Mouse (Mus musculus) gastrocnemius, adult 8-10 months (tissue): Measurements from ENCODE around the gene Chd4. TPM values are rescaled to one million over a fixed set of nuclear protein-coding genes. Genes with fewer than 3 reads are reported as not detected.

Experiments used
- DNase-seq, 2 experiments: peaks; one replicate each; pipeline ENCODE4 v3.0.0; 2022; ENCODE audit warnings: low spot score in 2 of 2
- total RNA-seq, 4 experiments: library from RNA; stranded (reverse); gene quantifications; 2 replicates each; pipeline ENCODE4 v1.2.4; 2022

Gene Chd4
- total RNA-seq, 4 experiments from 2014 or later = 72.6 to 77.3 (median 74.3) TPM

DNA sequence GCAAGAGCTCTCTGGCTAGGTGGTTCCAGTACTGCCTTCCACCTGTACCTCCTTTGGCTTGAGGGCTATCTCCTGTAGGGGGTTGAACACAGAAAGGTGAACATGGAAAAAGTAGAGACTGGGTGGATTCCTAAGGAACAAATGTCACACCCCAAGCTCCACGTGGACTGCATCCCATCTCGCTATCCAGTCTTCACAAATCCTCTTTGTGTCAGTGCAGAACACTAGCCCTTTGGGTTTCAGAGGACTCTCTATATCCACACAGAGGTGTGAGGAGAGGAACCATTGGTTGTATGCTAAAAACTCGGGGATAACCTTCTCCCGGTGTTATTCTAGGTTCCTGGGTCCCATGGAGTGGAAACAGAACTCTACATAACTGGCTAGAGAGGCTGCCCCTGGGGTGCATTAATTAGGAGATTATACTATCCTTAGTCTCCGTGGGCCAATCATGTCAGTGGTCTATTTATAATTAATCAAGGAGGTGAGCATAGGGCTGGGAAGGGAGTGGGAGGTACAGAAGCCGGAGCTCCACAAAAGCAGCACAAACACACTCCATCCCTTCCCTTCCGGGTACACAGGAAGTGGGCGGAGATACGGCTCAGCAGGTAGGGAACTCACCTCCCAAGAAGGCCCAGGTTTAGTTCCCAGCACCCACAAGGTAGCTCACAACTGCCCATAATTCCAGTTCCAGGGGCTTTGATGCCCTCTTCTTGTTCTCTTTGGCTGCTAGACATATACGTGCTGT is 5.3 kb upstream of the Chd4 start:
- DNase-seq = no peak

DNA sequence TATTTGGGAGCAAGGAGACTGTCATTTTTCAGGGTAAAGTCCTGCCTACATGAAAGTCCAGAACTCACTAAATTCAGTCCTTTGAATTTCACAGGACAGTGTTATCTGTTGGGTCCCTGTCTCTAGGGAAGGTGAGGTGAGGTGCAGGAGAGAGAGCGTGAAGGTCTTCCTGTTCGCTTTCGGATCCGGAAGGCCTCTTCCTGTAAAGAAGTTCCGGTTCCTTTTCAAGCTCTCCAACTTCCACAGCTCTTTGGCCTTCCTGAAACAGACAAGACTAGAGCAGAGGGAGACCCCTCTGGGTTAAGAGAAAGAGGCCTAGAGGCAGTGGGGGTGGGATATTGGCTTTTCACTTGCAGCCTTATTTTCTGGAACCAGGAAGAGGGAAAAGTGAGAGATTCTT is 3.4 kb upstream of the Chd4 start:
- DNase-seq = no peak

DNA sequence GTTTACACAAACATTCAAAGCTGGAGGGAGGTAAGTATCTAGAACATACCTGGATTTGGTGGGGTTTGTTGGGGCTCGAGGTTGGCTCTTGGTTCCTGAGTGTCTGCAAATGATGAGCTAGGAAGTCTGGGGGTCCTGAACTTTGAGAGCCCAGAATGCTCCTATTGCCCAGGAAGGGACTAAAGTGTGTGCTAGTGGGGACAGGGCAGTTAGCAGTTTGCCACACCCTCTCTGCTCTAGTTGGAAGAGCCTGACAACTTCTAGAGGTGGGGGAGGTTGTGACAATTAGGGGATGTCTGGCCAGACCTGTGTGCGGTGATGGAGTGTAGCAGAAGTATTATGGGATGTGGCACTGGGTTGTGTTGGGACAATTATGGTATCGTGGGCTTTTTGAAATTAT is 938 bp upstream of the Chd4 start:
- DNase-seq = no peak

DNA sequence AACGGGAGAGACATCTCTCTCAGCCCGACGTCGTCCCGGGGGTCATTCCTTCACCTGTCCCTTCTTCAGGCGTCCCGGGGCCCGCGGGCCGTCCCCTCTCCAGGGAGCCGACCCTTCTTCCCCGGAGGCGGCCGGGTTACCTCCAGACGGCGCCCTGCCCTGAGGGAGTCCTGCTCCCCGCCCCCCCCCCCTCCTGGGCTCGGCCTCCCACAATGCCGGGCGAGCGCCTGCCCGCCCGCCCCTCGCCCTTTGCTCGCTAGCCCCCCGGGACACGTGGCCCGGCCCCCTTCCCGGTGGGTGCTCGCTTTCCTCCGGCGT is 457 bp downstream of the Chd4 start:
- DNase-seq = no peak

DNA sequence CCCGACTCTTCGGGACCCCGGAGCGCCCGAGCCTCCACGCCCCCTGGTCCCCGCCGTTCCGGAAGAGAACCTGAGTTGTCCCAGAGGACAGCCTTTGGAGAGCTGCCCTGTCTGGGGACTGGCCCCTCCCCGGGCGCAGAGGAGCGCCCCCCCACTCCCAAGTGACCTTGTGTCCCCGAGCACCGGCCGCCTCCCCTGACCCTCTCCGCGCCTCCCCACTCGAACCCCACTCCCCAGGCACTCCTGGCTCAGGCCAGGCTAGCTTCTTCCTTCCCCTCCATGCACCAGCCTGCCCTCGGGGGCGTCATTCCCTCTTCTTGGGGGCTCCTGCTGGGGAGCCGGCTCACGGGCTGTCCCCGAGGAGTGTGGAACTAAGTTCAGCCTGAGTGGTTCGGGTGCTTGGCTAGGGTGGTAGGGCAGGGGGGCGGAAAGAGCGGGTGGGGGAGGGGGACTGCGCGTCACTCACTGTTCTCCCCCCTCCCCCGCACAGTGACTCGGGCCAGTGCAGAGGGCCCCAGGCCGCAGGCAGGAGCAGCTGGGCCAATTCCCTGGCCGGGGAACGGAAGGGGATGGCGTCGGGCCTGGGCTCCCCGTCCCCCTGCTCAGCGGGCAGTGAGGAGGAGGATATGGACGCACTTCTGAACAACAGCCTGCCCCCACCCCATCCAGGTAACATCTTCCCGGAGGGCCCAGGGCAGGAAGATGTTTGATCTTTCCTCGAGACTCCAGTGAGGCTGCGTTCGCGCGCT is 990 bp downstream of the Chd4 start:
- DNase-seq = peak; percentile 61 to 63

DNA sequence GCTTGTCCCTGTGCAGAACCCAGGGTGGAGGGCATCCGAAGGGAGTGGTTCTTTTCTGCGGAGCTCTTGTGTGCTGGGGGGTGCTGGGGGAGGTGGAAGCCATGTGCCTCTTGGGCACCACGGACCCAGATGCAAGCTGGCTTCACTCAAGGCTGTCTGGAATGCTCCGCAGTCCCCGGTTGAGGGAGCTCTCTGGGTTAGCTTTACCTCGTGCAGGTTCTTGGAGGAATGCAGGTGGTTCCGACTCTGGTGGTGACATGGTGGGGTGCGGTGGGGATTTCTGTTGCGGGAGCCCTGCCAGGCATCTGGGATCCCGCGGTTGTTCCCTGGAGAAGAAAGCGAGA is 1.5 kb downstream of the Chd4 start:
- no peak for DNase-seq

DNA sequence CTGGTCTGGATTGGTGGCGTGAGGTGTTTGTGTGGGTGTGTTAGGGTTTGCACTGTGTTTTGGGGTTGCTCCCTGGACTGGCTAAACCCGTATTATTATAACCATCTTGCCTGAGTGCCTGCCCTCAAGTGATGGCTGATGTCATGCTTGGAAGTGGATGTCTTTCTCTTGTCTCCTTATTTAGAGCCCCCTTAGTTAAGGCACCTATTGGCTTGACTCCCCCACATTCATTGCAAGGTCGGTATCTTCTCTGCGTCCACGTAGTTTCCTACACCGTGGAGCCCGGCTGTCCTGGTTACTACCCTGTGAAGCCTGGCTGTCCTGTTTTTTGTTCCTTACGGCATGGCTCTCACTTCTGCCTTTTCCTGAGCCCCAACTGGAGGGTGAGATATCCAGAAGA is 2.2 kb downstream of the Chd4 start:
- no peak for DNase-seq

DNA sequence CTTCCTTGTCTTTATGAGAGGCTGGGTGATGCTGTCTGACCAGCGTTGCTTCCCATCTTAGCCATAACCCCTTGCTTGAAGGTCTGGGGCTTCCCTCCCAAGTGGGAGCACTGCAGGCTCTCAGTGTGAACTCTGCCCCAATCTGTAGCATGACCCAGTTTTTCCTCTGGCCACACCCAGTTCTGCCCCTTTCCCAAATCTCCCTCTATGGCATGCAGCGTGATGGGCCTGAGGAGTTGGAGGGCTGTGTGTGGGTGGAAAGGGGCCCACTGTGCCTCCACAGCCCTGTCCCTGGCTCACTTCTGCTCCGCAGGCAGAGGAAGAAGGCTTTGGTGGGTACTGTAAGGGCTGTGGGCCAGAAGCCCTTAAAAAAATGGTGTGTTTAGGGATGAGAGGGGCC is 2.7 kb downstream of the Chd4 start:
- no peak for DNase-seq

DNA sequence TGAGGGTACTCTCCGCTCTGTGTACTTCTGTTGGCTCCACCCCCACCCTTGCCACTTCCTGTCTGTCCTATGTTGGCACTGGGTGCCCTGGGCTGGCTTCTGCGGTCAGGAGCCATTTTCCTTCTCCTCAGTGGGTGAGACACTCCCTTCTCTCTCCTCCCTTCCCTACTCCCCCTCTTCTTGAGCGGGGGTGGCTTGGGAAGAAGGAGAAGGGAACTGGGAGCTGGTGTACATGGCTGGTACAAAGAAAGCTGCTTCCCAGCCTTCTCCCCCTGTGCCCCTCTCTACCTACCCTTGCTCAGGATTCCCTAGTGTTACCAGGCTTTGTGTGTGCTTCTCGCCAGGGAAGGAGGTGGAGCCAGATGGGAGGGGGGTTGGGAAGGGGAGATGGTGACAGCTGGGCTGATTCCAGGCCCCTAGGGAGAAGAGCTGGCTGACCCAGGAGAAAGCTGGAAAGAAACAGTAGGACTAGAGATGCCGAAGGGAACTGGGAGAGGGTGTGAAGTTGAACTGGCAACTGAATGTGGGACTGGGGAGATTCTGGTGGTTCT is 3.7 kb downstream of the Chd4 start:
- DNase-seq = no peak

DNA sequence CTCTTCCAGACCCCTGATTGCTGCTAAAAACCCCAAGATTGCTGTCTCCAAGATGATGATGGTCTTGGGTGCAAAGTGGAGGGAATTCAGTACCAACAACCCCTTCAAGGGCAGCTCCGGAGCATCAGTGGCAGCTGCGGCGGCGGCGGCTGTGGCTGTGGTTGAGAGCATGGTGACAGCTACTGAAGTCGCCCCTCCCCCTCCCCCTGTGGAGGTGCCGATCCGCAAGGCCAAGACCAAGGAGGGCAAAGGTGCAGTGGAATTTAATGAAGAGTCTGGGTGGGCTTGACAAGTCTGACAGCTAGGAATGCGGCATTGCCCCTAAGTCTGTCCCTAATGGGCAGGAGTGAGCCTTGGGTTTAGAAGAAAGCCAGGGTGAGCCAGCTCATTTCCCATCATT is 5.7 kb downstream of the Chd4 start:
- no peak for DNase-seq

DNA sequence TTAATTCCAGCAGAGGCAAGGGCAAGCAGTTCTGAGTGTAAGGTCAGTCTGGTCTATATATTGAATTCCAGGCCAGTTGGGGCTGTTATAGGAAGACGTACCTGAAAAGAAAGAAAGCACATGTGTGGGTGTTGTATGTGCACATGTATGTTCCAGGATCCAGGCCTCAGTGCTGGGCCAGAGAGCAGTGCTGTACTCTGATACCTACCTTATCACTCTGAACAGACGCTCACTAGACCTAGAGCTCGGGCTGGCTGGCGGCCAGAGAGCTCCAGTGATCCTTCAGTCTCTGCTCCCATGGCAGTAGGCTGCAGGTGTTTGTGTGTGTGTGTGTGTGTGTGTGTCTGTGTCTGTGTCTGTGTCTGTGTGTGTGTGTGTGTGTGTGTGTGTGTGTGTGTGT is 8.4 kb downstream of the Chd4 start:
- no peak for DNase-seq

DNA sequence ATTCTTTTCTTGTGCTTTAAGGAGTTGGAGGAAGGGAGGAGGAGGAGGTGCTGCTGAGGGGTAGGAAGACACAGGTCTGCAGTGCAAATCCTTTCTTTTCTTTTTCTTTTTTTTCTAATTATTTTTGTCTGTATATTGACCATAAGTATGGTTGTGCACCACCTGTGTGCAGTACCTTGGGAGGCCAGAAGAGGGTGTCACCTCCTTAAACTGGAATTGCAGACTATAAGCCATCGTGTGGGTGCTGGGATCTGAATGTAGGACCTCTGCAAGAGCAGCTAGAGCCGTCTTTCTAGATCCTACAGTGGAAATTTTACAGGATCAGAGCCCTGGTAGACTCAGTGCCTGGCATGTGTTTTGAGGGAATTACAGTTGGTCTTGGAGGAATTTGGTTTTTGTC is 11.9 kb downstream of the Chd4 start:
- DNase-seq = no peak

DNA sequence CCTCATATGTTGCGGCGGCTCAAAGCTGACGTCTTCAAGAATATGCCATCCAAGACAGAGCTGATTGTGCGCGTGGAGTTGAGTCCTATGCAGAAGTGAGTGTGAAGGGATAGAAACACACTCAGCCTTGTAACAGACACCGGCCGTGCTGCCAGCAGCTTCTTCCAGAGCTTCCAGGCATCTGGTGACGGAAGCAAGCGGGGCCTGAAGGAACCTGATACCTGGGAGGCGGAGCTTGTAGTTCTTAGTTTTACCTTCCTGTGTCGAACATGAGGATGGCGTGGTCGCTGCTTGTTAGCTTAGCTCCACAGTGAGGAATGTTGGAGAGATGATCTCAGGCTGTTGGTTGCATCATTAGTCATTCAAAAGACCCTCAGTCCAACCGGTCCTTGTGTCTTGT is 13.6 kb downstream of the Chd4 start:
- no peak for DNase-seq

DNA sequence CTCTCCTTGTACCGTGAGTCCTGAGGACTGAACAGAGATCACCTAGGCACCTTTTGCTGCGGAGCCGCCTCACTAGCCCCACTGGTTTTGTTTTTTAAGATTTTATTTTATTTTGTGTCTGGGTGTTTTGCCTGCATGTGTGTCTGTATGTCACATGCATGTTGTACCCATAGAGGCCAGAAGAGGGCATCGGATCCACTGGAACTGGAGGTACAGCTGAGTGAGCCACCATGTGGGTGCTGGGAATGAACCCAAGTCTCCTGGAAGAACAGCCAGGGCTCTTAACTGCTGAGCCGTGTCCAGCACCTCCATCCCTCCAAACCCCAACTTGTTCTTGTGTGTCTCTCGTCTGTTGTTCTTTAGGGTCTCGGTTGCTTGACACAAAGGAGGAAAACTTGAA is 15.1 kb downstream of the Chd4 start:
- DNase-seq = no peak

DNA sequence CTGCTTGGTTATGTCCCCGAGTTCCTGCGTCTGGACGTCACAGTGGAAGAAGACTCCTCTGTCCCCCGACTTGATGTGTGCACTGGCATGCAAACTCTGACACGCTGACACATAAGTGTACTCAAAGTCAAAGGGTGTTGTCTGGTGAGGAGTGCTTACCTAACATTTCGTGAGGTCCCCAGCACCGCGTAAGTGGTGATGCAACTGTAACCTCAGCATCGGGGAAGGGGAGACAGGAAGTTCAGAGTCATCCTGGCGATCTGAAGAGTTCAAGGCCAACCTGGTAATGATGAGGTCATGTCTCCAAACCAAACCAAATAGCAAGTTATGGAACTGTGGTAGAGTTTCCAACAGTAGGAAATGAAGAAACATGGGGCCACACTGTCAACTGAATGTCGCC is 16.8 kb downstream of the Chd4 start:
- DNase-seq = no peak

DNA sequence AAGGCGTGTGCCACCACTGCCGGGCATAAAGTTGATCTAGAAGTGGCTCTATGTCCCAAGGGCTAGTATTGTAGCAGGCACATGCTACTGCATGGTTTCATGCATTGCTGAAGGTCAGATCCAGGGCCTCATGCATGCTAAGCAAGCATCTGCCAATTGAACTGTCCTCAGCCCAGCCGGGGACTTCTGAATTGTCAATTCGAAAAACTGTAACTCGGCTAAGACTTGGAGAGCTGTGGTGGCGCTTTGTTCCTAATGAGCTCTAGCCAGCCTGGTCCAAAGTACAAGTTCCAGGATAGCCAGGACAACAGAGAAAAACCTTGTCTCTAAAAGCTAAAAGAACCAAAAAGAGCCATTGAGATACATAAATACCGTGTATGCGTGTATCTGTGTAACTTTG is 23.6 kb downstream of the Chd4 start:
- DNase-seq = no peak

DNA sequence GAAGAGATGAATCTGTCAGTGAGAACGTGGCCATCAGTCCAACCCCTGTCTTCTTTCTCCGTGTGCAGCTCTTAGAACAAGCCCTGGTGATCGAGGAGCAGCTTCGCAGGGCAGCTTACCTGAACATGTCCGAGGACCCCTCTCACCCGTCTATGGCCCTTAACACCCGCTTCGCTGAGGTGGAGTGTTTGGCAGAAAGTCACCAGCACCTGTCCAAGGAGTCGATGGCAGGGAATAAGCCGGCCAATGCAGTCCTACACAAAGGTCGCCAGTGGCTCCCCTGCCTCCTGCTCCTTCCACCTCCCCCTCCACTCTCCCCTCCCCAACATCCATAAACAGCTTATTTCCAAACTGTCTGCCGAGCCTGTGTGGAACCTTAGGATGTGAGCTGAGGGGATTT is 32.9 kb downstream of the Chd4 start:
- no peak for DNase-seq

DNA sequence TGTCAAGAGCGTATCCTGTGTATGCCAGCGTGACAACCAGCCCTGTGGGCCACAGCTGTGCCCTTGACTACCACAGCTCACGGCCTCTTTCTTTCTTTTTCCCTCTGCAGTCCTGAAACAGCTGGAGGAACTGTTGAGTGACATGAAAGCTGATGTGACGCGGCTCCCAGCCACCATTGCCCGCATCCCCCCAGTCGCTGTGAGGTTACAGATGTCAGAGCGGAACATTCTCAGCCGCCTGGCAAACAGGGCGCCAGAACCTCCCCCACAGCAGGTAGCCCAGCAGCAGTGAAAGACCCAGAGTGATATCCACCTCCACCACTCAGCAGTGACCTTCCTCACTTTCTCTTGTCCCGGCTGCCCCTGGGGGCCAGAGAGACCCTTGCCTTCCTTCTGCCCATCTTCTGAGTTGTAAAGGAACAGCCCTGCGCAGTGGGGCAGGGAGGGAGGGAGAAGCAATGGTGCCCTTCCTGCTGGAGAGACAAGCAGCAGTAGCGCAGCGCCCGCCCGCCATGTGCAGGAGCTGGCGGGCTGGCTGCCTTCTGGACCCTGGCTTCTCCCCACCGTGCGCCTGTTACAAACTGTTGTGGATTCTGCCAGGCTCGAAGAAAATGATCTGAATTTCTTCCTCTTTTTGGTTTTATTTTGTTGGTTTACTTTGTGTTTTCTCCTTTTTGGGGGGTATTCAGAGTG is 34.1 kb downstream of the Chd4 start:
- DNase-seq = no peak

DNA sequence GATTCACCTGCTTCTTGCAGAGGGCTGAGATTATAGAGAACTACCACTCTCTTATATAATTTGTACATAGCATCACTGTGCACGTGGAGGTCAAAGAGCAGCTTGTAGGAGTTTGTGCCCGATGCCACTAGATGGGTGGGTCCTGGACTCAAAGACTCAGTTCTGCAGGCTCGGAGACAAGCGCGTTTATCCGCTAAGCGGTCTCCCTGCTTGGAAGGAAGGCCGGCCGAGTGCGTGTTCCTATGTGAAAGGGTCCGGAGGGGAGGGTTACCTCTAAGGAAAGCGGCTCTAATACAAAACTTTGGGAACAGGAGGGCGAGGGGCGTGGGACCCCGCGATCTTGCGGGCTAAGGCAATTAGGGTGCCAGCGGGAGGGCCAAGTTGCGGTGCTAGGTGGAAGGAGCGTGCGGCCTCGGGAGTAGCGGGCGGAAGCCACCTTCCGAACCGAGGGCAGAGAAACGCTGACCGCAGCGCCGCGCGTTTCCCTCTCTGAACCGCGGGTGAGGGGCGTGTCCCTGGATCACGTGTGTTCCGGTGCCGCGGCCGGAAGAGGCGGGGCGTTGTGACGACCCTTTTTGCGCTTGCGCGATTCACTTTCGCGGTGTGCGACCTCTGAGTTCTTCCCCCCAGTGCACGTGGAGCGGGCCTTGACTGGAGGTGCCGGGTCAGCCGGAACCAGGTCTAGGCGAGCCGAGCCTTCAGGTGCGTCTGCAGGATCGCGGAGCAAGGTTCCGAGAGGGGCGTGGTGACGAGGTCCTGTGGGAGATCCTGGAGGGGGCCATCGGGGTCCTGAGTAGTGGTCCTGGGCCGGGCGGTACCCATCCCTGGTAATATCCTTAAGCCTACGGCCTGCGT is 35.7 kb downstream of the Chd4 start, which contains the start of gene Nop2:
Nop2 (plus strand) TSS at position 608 of the 855 bp plus-strand sequence.
- peak; percentile 74 to 82 for DNase-seq

DNA sequence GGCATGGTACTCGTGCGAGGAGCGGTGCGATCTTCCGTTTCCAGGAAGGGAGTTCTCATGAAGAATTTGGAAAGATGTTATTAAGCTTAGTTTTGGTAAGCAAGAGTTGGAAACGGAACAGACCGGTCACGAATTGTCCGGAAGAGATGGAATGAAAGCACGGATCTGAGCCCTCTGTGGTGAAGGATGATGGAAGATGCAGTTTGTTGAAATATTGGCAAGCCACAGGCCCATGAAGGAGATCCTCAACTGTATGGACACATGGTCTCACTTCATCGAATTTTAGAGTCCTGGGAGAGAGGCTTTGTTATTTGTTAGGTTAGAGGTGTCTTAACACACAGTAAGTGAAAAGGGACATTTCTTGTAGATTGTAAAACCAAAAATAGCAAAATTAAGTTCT is 36.7 kb downstream of the Chd4 start:
- no peak for DNase-seq

DNA sequence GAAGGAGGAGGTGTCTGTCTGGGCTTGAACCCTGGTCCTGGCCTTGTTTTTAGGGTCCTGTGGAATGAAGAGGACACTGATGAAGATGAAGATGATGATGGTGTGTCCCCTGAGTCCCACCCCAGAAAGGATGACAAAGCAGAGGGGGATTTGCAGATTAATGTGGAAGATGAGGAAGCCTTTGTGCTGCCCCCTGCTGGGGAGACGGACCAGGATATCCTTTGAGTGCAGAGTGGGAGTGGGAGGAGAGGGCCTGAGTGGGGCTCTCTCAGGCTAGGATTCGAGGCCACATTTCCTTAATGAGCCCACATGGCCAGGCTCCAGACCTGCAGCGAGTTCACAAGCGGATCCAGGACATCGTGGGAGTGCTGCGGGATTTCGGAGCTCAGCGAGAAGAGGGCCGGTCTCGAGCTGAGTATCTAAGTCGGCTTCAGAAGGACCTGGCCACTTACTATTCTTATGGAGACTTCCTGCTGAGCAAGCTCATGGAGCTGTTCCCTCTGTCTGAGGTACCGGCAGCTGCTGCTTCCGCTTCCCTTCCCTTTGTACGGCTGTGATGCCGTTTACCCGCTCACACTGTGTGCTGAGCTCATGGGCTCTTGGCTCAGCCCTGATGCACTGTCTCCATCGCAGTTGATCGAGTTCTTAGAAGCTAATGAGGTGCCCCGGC is 41.4 kb downstream of the Chd4 start:
- DNase-seq = no peak
